Mouse (Mus musculus) cortical plate, adult 2 months (tissue): ENCODE measurements around the gene 2310034G01Rik.

ENCODE experiments used
- CTCF ChIP-seq: fragments of 200-500 bp; IDR thresholded peaks from 2 replicates; pipeline ENCODE4 v1.5.1; 2011; ENCODE audit warnings: mild to moderate bottlenecking, control low read depth, low read length; ENCODE audit not compliant: insufficient read depth; ENCODE audit errors: extremely low read depth
- POLR2A ChIP-seq: fragments of 200-500 bp; IDR thresholded peaks from 2 replicates; pipeline ENCODE4 v1.6.1; 2011; ENCODE audit warnings: mild to moderate bottlenecking, low read length, control low read depth; ENCODE audit not compliant: insufficient read depth; ENCODE audit errors: extremely low read depth

GRCm38 (mm10) chr19:46304216-46304841 is 45.8 kb downstream of the 2310034G01Rik start, which contains the start of gene Nfkb2:
- peak; percentile 32; the same call in 1 of the 2 replicates for TF ChIP-seq POLR2A
- peak; percentile 84 for TF ChIP-seq CTCF
